Mouse (Mus musculus): ENCODE results near the gene B430305J03Rik.

Gene B430305J03Rik

GRCm38 (mm10) chr3:61365779-61366373 lies at the start of gene B430305J03Rik:
TSS of gene B430305J03Rik (minus strand) at chr3:61365951.
- no peak for DNase-seq

DNA sequence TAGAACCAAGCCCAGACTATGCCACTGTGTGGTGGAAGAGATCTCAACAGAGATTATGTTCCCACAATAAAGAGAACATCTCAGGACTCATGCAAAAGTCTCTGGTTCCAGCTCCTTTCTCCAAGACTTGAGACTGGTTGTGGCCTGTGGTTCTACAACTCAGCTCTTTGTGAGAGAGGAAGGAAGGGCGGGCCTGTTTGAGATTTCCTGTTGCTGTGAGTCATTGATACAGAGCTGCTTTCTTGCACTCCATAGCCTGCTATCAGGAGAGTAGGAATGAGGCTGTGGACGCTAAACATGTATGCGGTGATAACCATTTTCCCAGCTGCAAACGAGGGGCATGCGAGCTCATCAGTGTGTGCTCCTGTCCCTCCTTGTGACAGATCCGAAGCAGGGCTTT lies 43.9 kb upstream of the B430305J03Rik start:
- no peak for DNase-seq

- no peak for DNase-seq
These were observed 41.2 kb upstream of the B430305J03Rik start for GRCm38 (mm10) chr3:61406921-61407320.

DNA sequence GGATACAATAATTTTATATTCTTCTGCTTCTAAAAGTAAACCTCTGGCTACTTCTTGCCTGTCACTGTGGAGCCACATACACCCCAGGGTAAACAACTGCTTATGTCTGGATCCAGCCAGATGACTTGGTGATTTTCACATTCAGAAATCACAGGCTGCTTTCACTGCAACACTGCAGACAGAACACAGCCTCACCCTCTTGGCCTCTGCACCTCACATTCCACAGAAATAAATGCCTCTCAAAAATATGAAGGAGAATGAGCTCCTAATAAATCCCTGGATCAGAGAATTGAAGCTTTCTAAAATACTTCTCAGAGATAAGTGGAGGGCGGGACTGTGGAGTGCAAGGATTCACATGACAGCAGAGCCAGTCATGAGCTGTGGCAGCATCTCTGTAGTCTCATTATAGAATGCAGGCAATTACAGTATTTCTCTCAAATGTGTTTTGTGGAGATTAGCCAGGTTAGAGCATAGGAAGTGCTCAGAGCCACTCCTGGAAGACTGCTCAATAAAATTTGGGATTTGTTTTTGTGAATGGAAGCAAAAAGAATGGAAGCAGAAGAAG lies 35.2 kb upstream of the B430305J03Rik start:
- DNase-seq = no peak

DNA sequence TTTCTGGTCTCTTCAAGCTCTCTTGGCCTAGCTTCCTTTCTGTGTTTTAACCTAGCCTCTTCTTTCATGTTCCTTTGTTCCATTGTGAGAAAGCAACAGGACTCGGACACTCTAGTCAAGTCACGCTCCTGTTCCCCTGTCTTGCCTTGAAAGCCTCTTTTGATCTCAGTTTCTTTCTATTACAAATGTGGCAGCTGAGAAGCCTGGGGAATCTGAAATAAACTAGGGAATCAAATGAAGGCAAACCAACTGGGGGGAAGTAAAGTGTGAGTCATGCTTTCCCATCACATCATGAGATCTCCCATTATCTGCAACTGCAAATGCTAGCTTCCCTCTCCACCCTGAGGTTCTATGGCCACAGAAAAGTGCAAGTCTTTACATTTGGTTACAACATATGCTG lies 31.0 kb upstream of the B430305J03Rik start:
- DNase-seq = no peak

DNA sequence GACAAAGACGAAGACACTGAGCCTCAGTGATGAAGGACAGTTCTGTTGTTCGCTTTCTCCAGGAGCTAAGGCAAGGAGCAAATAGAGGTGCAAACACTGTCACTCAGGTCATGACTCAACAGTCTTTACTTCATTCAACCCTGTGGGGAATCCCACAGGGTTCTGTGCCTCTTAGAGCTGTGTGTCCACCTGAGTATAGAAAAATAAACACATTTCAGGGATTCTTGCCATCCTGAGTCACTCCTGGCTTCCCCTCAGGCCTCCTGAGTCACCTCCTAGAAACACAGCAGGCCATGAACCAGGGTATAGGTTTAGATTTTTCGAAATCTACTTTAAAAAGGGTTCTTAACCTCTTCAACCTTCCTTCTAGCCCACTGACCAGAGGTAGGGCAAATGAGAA lies 29.6 kb upstream of the B430305J03Rik start:
- DNase-seq = no peak

- no peak for DNase-seq
These were observed 27.8 kb upstream of the B430305J03Rik start for GRCm38 (mm10) chr3:61393520-61393919.

DNA sequence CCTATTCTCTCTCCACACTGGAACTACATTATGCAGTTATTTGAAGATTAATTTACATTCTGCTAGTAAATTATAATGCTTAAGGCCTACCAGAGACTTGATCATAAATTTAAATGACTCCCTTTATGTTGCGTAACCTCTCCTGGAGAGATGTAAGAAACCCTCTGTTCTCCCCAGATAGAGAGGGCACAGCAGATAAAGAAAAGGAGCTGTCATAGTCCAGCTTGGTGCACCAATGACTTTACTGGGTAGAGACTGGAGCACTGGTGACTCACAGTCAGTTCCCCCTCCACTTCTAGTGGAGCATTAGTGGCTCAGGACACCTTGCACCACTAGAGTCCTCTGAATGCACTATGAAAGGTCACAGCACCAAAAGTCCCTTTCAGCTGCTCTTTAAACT lies 27.1 kb upstream of the B430305J03Rik start:
- no peak for DNase-seq

GRCm38 (mm10) chr3:61391564-61391963 lies 25.8 kb upstream of the B430305J03Rik start:
- no peak for DNase-seq

- no peak for DNase-seq
These were observed 20.6 kb upstream of the B430305J03Rik start for GRCm38 (mm10) chr3:61386368-61386767.

DNA sequence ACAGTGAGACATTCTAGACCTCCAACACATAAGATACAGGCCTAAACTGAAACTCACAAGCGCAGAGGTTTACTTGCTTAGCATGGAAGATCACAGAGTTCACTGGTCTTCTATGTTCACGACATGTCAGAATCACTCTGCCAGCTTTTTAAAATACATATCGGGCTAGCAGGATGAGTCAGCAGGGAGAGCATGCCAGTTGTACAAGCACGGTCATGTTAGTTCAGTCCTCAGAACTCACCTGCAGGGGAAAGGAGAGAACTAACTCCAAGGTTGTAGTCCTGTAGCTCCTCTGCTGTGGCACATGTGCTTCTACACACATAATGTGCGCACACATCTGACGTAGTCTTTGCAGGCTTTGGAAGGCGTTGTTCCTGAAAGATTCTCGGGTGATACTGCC lies 10.2 kb upstream of the B430305J03Rik start:
- no peak for DNase-seq

DNA sequence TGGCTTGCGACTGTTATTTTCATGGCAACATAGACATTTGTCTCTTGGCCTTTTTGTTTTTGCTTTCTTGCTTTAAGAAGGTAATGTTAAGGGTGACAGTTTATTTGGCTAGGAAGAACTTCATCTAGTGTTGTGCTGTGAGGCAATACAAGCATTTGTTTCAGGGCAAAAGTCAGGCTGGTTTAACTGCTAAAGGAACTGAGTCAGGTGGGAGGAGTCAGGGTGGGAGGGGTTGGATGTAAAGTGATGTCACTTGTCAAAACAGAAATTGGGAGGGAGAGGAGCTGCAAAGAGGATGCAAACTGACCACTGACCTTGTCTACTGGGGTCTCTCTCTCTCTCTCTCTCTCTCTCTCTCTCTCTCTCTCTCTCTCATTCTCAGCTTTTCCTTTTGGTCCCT lies 2.7 kb upstream of the B430305J03Rik start:
- no peak for DNase-seq

DNA sequence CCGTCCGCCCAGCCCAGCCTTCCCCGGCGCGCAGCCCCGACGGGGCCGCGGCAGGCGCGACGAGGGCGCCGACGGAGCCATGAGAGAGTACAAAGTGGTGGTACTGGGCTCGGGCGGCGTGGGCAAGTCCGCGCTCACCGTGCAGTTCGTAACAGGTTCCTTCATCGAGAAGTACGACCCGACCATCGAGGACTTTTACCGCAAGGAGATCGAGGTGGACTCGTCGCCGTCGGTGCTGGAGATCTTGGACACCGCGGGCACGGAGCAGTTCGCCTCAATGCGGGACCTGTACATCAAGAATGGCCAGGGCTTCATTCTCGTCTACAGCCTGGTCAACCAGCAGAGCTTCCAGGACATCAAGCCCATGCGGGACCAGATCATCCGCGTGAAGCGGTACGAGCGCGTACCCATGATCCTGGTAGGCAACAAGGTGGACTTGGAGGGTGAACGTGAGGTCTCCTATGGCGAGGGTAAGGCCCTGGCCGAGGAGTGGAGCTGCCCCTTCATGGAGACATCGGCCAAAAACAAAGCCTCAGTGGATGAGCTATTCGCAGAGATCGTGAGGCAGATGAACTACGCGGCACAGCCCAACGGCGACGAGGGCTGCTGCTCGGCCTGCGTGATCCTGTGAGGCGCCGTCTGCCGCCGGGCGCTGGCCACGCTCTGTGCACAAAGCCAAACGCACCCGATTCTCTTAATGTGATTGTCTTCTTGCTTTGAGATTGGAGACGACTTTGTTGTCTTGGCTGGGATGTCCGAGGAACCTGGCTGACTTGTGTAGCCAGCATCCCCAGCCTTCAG lies 573 bp downstream of the B430305J03Rik start:
- peak; percentile 41 to 64 for DNase-seq

DNA sequence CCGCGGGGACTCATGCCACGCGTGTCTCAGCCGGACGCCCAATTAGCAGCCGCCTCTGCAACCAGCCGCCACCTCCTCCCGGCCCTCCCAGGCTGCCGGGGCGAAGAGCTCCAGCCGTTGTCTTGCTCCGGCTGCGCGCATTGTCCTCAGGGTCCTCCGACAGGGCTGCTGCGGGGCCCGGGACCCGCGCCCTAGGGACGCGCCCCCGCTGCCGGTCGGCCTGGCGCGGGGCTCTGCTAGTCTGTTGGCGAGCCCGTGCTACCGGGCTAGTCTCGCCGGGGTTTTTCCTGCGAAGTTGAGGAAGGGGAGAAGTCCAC lies 1.1 kb downstream of the B430305J03Rik start:
- DNase-seq = no peak

- DNase-seq = peak; percentile 94
These were observed 1.6 kb downstream of the B430305J03Rik start for GRCm38 (mm10) chr3:61363989-61364660.

DNA sequence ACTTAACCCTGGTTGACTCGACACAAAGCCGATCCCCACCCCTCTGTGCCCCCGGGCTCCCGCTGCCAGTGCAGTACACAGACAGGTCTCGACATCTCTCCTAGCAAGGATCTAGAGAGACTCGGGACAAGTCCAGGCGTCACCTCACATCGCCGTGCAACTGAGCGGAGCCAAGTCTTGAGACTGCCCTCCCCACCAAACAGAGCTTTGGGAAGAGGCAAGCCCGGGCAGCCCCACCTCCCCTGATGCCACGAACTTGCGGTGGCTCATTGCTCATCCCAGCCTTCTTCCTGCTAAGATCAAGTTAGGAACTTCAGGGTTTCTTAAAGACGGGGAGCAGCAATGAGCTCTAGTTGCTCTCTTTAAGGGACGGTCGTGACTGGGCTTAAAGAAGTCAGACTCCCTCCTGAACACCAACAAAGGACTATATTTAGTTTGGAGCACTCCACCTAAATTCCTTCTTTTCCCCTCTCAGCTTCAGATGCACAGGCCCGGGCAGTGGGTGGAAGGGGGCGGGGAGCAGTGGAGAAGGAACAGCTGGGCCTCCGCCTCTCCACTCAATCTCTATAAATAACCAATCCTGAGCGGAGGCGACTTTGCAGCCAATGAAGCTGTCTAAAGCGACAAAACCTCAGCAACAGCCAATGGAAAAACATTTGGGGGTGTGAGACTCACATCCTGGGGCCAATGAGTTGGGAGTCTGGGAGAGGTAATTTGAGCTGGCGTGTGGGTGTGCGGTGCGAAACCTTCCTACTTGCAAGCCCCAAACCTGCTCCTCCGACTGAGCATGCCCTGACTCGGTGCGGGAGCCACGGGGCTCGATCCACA lies 2.4 kb downstream of the B430305J03Rik start:
- peak; percentile 74 to 75 for DNase-seq

DNA sequence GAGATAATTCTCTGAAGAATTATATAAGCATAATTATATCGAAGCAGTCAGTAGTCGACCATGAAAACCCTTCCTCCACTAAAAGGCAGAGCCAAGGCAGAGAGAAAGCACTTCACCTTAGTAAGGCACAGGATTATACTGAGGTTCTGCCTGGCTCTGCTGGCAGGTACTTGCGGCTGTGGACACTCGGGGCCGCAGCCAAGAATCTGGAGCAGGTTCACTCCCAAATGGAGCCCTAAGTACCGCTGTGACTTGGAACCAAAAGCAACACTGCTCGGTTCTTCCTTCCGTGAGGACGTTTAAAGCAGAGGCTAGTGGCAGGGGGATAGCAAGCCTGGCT lies 3.0 kb downstream of the B430305J03Rik start:
- peak in 1 of 2 experiments; percentile 43 for DNase-seq

GRCm38 (mm10) chr3:61361338-61361737 lies 4.4 kb downstream of the B430305J03Rik start, which contains the start of gene Rap2b:
TSS of gene Rap2b (plus strand) at chr3:61361638.
- no peak for DNase-seq

DNA sequence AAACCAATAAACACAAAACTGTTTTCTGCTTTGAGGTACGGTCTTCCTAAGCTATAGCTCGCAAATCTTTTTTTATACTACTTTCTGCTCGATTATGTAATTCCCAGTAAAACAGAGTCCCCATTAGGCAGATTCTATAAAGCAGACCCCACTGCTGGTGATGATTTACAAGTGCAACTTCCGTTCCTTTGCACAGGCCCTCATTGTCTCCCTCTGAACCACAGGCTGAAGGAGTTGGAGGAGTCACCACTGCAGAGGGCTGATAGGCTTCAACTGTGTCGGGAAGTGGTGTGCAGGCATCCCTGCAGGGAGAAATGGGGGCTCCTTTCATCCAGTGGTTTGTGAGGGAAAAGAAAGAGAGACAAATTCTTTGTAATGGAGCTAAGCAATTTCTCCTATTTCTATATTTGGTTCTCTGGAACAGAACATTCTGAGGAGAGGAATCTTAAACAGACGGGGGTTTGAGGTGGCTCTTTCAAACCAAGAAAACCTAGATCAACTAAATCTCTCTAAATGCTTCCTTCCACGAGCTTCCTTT lies 6.9 kb downstream of the B430305J03Rik start:
- DNase-seq = no peak

DNA sequence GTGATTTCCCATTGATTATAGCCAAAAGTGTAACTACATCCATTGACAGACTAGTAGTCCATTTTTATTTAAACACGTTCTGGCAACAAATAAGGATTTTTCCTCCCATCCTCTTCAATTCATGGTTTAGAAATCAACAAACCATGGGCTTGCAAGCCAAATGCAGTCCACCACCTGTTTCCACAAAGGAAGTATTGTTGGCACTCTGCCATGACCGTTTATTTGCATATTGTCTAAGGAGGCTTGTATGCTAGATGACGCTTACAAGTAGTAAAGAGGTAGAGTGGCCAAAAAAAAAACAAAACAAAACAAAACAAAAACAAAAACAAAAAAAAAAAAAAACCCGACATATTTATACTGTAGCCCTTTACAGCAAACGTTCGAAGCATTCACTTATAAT lies 7.6 kb downstream of the B430305J03Rik start:
- DNase-seq = no peak

- no peak for DNase-seq
These were observed 10.3 kb downstream of the B430305J03Rik start for GRCm38 (mm10) chr3:61355464-61355863.

GRCm38 (mm10) chr3:61349433-61349832 lies 16.3 kb downstream of the B430305J03Rik start:
- no peak for DNase-seq
